Mouse (Mus musculus) adrenal gland, postnatal 4 days (tissue): ENCODE measurements around the gene Arhgap24. TPM values are rescaled to one million over a fixed set of nuclear protein-coding genes. Genes with fewer than 3 reads are reported as not detected.

Source experiments
- DNase-seq, 2 experiments: peaks; one replicate each; pipeline ENCODE4 v3.0.0; 2021 to 2022; ENCODE audit warnings: low spot score in 2 of 2, mixed read lengths in 2 of 2
- total RNA-seq, 2 experiments: library from RNA; stranded (reverse); gene quantifications; 2 replicates each; pipeline ENCODE4 v1.2.3; 2021

The Arhgap24 gene
- total RNA-seq, 2 experiments from 2014 or later = 19.0 to 38.6 TPM

DNA sequence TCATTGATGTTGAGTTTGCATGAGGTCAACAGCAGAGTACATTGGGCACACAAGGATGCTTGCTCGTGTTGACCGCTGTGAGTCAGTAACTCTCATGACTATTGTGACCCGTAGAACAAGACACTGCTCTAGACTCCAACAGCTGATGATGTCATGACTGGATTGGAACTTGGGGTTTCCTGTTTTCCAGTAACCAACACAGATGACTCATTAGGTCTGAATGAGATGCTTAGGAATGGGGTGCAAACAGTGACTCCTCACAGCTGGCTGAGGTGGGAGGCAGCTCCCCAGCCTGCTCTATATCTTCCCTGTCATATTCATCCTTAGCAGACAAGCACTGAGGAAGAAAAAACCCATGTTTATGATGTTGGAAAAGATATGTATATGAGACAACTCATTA is 95.6 kb downstream of the Arhgap24 start:
- DNase-seq = no peak

DNA sequence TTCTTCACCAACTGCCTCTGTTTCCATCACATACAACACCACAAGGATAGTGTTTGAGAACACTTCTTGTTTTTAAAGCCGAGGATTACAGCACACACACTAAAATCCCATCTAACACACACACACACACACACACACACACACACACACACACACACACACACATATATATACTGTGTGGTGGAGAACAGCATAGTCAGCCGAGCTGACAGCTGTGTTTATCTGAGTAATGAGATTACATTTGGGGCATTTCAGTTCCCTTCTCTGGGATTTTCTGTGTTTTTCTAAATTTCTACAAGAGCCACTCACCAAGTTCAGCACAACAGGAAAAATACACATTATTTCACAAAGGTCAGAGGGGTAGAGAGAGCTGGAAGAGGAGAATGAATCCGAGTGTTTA is 96.5 kb downstream of the Arhgap24 start:
- no peak for DNase-seq

DNA sequence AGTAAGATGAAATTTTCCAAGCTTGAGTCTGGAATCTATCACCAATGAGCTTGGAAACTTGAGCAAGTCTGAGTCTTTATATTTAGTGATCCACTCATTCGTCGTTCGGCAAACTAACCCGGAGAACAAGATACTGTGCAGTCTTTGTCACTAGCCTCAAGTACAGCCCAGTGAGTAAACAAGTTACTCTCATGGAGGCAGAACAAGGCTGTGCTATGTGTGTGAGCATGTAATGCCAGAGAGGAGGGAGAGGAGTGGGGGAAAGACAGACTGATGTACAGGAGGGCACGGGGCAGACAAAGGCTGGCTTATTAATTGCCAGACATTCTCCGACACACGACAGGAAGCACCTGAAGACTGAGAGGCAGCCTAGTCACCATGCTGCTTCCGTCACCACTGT is 97.2 kb downstream of the Arhgap24 start:
- no peak for DNase-seq

DNA sequence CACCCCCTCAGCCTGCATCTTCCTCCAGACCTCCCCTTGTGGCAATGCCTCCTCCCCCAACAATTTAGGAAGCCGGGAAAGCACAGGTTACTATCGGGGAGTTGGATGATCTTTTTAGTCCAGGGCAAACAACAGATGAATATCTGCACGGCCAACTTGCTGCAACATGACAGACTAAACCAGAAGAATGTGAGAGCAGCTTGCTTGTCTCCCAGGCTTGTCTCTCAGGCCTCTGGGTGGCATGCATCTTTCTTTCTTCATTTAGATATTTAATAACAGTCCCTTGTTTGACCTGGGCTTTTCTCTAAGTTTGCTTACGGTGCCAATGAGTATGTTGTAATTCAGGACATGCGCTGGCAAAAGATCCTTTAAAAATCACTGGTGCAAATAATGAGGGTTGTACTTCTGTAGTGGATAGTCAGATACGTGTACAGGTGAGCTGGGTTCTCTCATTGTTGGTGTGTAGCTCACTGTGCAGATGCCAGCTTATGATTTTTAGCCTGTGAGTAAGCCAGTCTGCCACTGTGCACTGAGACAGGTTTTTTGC is 101.7 kb downstream of the Arhgap24 start:
- DNase-seq = no peak

DNA sequence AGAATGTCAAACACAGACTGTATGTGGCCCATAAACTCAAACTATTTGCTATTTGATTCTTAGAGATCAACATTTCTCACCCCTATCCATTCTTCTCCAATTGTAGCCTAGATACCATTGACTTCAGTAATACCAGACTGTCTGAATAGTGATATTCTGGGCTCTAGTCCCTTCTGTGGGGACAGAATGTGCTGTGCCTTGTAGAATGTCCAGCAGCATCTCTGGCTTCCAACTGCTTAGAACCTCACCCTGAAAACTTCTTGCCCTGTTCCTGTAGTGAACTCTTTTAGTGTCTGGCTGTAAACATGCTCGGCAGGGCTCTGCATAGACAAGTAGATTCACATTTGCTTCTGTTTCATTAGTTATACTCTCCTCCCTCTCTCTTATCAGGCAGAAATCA is 110.2 kb downstream of the Arhgap24 start:
- no peak for DNase-seq

DNA sequence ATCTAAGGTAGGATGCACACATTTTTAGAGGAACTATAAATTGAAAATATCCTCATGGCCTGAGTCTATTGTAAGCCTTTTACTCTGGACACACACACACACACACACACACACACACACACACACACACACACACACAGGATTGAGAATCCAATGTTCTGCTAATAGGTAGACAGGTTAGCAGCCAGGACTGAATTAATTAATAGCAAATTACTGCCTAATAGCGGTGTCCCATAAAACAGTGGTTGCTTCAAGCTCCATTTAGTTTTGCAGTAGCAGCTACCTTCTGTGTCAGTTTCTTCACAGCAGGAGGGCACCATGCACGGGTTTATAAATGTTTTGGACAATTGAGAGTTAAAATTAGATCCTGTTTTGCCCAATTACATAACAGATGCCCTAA is 111.9 kb downstream of the Arhgap24 start:
- no peak for DNase-seq

DNA sequence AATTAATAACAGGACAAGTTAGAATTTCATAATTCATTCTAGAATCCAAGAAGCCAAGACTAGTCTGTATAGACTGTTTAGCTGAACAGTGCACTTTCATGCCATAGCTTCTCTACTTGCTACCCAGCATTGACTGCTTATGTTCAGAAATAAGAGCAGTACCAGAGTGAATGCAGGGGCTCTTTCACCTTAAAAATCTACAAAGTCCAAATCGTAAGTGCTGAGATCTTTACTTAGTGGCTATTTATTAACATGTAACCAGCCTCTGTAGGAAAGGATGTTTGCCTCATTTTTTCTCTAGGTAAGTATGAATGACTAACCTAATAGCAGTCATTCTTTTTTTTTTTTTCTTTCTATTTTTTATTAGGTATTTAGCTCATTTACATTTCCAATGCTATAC is 117.9 kb downstream of the Arhgap24 start:
- DNase-seq = no peak

DNA sequence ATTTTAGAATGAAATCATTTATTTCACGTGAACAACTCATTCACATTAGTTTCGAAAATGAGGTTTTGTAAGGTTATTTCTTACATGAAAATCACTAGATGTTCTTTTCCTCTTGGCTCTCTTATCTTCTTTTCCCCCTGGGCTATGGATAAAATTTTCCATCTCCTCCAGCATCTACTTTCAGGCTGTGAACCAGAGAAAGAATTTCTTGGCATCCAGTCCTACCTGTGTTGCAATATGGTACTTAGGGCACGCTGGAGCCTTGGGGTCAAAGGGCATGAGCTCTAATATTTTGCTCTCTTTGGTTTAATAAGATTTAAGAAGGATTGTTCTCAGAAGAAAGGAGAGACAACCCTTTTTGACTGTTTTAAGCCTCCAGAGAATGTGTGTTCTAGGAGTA is 132.4 kb downstream of the Arhgap24 start:
- DNase-seq = no peak

DNA sequence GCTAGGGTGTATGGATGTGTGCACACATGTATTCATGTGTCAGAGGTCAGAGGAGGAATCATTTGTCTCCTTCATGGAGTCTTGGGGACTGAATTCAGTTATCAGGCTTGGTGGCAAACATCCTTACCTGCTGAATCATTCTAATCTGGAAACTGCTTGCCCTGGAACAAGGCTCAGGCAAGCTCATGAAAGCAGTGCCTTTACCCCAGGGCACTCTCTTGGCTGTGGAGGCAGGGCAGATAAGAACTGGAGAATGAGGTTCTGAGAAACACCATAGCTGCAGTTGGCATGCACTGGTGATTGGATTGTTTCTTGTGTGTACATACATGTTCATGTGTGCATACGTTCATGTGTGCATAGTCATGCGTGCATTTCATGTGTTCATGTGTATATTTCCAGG is 132.9 kb downstream of the Arhgap24 start:
- DNase-seq = no peak

DNA sequence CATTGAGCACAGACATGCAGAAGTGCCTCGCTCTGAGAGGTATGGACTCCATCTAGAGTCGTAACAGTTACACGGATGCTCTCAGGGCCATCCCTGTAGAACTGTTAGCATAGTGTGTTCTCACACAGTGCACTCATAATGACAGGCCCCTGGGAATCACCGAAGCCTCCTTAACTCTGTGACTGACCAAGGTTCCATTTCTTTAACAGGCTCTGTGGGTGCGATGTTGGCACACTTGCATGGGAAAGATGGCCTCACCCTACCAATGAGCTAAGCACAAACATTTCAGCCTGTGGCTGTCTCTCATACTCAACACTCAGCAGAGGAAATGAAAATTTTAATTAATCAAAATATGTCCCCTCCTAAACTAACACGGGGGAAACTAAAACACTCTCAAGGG is 134.1 kb downstream of the Arhgap24 start:
- DNase-seq = no peak

DNA sequence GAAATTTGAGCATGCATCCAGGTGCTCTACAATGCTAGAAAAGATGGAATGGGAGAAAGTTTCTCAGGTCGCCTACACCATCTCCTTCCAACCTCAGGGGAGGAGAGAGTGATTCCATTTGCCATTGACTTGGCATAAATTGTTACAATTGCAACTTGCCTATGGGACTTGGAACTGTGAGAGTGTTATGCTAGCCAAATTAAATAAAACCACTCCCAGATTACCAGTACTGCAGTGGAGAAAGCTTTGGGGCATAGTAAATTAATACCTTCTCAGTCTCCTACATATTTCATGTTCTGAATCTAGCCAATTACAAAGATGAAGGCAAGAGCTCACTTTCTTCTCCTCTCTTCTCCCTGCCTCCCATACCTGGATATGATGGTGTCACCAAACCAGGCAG is 139.8 kb downstream of the Arhgap24 start:
- no peak for DNase-seq

DNA sequence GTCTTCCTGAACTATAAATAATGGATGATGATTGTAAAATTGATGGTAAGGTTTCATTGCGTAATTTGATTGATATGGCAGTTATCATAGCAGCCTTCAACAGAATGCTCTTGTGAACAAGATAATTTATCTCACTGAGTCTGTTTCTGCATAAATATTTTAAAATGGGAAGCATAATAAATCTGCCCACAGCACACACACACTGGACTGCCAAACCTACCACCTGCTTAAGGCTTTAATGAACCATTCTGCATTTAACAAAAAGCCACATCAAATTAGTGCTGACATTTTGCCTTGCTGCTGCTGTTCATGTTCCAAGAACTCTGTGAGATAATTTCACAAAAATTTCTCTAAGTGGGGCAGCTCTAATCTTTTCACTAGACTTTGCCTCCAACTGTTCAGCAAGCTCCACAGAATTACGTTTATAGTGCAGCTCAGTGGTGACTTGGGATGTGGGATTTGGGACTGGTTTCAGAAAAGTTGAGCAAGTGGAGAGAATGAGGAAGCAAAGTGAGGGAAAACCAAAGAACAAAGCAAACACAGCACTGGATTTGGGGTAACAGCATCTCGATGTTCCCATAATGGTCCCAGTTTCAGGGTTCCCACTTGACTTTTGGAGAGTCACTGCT is 142.7 kb downstream of the Arhgap24 start:
- no peak for DNase-seq

DNA sequence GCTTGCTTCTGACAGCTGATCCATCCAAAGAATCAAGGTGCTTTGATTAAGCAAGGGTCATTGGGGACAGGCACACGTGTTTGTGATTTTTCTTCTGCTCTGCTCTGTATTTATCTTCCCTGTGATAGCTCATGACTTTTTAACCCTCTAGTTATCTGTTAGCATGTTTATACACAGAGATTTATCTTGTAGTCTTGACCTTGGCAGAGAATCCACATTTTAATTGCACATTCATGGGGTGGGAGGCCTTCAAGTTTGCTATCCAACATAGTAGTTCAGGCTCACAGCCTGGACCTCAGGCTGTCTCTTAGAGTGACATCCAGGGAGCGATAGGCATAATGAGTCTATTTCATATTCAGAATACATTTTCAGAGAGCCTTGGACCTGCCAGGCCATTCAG is 145.5 kb downstream of the Arhgap24 start:
- no peak for DNase-seq

DNA sequence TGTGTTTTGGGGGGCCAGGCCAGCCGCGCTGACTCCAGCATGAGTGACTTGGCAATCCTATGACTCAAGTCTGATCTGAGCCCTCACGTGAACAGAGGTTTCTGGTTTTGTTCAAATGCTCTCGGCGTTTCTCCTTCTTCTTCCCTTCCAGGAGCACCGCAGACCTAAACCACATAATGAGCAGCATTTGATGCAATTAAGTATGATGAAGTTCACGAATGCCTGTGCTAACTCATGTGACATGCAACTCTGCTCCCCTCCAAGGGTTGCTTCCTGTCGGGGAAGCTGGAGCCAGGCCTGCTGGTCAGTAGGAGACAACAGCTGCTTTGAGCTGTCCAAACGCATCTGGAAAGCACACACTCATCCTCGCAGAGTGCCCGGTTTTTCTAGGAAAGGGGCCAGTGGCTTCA is 148.2 kb downstream of the Arhgap24 start:
- no peak for DNase-seq

DNA sequence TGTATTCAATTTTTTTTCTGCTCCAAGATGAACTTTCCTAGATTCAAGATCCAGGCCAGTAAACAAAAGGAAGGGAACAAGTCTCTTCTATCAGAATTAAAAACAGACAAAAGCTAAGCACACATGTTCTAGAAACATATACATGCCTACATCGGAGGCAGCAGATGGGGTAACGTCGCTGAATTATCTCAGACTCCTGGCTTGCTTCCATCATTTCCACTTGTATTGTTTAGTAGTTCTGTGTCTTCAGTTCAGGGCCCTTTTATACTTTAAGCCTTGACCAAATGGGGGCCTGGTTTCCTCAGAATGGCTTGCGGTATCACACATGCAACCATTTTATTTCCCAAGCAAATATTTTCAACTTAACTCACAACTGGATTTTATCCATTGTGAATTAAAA is 154.4 kb downstream of the Arhgap24 start:
- no peak for DNase-seq

DNA sequence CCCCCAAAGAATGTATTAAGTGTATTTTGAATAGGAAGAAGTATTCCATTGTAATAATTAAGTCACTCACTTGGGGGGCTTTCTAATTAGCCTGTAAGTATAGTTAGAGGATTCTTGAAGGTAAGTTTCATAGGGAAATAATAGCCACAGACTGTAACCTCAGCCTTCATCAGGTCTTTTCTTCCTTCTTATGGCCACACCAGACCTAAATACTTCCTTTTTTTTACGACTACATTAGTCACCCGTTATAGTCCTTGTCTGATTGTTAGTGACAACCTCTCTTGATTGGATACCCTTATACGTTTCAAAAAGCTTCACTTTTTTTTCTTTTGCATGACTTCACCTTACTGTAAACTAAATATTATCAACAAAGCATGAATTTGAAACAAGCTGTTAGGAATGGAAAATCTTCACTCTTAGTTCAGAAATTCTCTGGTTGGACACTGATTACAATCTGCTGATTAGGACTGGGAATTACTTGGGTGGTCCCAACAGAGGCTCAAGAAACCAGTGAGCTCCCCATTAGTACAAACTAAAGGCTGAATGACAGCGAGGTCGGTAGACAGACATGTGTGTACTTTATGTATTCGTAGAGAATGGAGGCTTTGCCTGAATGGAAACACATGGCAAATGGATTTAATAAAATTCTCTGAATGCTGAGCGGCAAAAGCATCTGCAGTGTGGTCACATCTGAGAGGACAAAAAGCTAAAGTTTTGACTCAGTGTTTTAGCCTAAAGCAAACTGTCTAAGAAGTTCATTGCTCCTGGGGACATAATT is 158.8 kb downstream of the Arhgap24 start:
- no peak for DNase-seq

DNA sequence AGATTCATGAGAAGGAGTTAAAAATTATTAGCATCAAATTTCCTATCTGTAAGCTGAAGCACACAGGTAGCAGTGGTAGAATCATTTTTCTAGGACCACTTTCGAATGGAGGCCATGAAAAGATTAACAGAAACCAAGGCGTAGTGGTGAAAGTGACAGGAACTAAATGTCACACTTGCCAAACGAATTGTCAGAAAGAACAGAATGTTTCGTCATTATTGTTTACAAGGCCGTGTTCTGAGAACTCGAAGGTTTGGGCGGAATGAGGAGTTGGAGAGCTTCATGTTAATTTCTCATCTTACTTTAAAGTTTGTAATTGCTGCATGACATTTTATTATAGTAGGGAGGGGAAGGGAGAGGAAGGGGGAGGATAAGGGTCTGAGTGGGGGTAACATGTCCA is 162.2 kb downstream of the Arhgap24 start:
- no peak for DNase-seq

DNA sequence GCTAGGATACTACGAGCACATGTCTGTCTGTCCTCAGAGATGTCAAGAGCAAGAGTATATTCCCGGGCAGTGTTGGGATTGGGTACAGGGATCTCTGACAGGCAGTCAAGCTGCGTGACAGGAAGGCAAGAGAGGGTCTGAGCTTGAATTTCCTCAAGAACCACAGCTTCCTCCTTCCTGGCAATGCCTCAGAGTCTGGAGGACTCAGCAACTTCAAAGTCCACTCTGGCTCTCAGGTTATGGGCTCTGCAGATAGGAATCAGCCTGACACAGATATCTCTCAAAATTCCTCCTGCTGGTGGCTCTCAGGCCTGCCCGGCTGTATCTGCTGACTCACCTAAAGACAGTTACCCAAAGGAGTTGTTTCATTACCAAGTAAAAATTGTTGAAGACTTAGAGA is 162.6 kb downstream of the Arhgap24 start:
- no peak for DNase-seq

DNA sequence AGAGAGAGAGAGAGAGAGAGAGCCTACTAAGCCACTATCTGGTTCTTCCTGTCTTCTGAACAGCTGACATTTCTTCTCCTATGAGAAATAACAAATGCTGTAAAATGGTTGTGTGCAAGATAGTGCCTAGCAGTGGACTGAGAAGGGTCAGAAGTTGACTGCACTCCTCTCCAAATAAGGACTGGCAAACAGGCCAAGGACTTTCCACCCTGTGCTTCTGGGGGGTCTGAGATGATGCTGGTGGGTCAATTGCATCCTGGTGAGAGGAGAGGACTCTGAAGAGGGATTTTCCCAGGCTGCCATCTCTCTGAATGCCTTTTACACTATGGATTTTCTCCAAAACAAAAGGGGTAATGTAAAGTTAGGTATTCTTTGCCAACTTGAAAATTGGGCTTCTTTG is 177.9 kb downstream of the Arhgap24 start:
- no peak for DNase-seq

DNA sequence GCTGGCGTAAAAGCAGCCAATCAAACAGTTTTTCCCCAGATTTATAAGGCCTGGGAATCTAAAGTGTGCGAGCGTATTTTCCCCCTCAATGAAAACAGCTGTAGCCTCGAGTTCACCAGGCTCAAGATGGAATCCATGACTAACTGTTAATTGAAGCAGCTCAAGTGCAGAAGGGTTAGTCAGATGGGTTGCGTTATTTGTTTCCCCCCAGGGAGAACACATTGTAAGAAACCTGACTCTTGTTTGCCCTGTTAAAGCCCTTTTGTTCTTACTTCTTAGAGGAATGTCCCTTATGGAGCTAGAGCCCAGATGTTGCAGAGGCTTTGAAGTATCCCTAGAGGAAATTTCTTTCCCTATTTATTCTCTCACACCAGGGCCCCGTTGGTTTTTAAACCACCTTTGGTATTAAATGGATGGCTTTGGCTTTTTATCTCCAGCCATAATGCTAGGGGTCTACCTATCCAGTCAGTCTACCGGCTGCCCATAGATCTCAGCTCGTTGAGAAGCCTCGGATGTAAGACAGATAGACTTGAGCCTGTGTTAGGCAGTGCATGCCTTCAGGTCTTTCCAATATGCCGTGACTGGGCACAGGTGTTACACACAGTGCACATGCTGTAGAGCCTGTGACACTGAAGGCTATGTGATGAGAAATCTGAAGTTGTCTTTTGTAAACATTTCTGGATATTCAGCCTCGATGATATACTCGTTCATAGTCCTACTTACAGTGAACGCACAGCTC is 184.0 kb downstream of the Arhgap24 start:
- no peak for DNase-seq

DNA sequence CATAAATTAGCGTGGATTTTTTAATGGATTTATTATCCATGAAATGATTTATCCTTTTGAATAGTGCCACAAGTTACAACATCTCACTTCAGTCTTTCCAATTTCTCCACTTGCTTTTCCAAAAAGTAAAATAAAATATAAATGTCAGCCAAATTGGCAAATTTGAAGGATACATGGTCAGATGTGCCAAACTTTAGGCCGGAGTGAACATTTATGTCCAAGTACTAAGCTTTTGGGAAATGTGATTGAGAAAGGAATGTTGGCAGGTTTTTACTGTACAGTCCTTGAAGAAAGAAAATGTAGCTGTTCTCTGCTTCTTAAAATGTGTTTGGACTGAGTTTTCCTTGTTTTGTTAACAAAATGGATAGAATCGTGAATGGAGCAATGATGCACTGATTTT is 185.7 kb downstream of the Arhgap24 start:
- DNase-seq = no peak
